Mouse (Mus musculus) G1E (cell line): ENCODE data around the gene Slc25a41. TPM values are rescaled to one million over a fixed set of nuclear protein-coding genes. Genes with fewer than 3 reads are reported as not detected.

ENCODE experiments used
- ATAC-seq: 2 replicates; pipeline ENCODE4 v1.8.0; 2016; ENCODE audit warnings: mild to moderate bottlenecking; ENCODE audit not compliant: insufficient number of reproducible peaks, poor library complexity, low FRiP score, severe bottlenecking; ENCODE audit errors: extremely low read depth
- DNase-seq: peaks from one replicate; pipeline ENCODE4 v3.0.0; 2012; ENCODE audit warnings: low spot score
- H3K27me3 ChIP-seq: 2 replicates; pipeline ENCODE4 v1.6.1; 2012; ENCODE audit warnings: mild to moderate bottlenecking, low read length, inconsistent platforms; ENCODE audit not compliant: insufficient read depth
- H3K36me3 ChIP-seq: replicated peaks from 2 replicates; pipeline ENCODE3; 2012; ENCODE audit warnings: mild to moderate bottlenecking, inconsistent platforms
- H3K4me1 ChIP-seq: 2 replicates; pipeline ENCODE4 v1.6.1; 2012; ENCODE audit warnings: low read depth, low read length, inconsistent platforms, mixed read lengths; ENCODE audit not compliant: insufficient read depth
- H3K4me3 ChIP-seq: 2 replicates; pipeline ENCODE4 v1.5.1; 2012; ENCODE audit warnings: low read depth, mild to moderate bottlenecking, inconsistent platforms, low read length, moderate library complexity, mixed read lengths
- H3K9me3 ChIP-seq: replicated peaks from 2 replicates; pipeline ENCODE4 v1.6.1; 2012; ENCODE audit warnings: inconsistent platforms
- CTCF ChIP-seq: IDR thresholded peaks from 2 replicates; pipeline ENCODE4 v1.5.1; 2012; ENCODE audit warnings: low read depth, low read length, inconsistent platforms, mixed read lengths
- GATA1 ChIP-seq: IDR thresholded peaks from 2 replicates; pipeline ENCODE4 v1.6.1; 2012; ENCODE audit warnings: borderline replicate concordance, low read length, inconsistent platforms, mixed read lengths
- GATA2 ChIP-seq: IDR thresholded peaks from 2 replicates; pipeline ENCODE4 v1.6.1; 2012; ENCODE audit warnings: low read depth, low read length, inconsistent platforms, borderline replicate concordance
- POLR2AphosphoS5 ChIP-seq: IDR thresholded peaks from 2 replicates; pipeline ENCODE4 v1.6.1; 2012; ENCODE audit warnings: low read depth, low read length, inconsistent platforms; ENCODE audit not compliant: insufficient replicate concordance
- TAL1 ChIP-seq: conservative IDR thresholded peaks from 2 replicates; pipeline ENCODE4 v1.6.1; 2012; ENCODE audit warnings: low read depth, low read length, inconsistent platforms, mixed read lengths
- polyA plus RNA-seq: library from polyadenylated mRNA; stranded (reverse); fragments of >175 nt; gene quantifications from 2 replicates; pipeline ENCODE4 v1.2.3, GENCODE M21; 2012
- total RNA-seq, 2 experiments: library from RNA; stranded (forward) in 1 of 2; stranded (reverse) in 1 of 2; fragments of 200-1000 nt in 1 of 2; fragments of >200 nt in 1 of 2; fragmentation: Nextera tagmentation in 1 of 2; gene quantifications; 2 replicates each; pipeline ENCODE4 v1.2.3; 2014 to 2017

Gene Slc25a41
- total and polyA plus RNA-seq, 3 experiments = not detected

- TF ChIP-seq POLR2AphosphoS5 (no peak), GATA2 (no peak), GATA1 (no peak), TAL1 (no peak), CTCF (no peak)
- H3K4me3 ChIP-seq = no peak overlapping the region; the same call in 1 of the 2 replicates
Observed at GRCm38 (mm10) chr17:56988921-56989430, 52.5 kb downstream of the Slc25a41 start.

GRCm38 (mm10) chr17:56988441-56988840 lies 53.0 kb downstream of the Slc25a41 start:
- peaks cover 34% of the 10 kb centered on the region for H3K4me1 ChIP-seq
- DNase-seq (no peak), ATAC-seq (no peak)
- H3K9me3 ChIP-seq = no peaks in the 10 kb centered on the region
- TF ChIP-seq POLR2AphosphoS5 = no peak
- TF ChIP-seq TAL1 = no peak
- TF ChIP-seq GATA1 = no peak
- TF ChIP-seq GATA2 = no peak
- no peak for TF ChIP-seq CTCF
- no peak overlapping the region for H3K4me3 ChIP-seq
- peaks cover 18% of the 10 kb centered on the region for H3K27me3 ChIP-seq
- peaks cover 23% of the 10 kb centered on the region for H3K36me3 ChIP-seq

More at GRCm38 (mm10) chr17:56988921-56989430, 52.5 kb downstream of the Slc25a41 start:
- peaks cover 29% of the 10 kb centered on the region for H3K36me3 ChIP-seq
- no peaks in the 10 kb centered on the region for H3K9me3 ChIP-seq
- DNase-seq (no peak), ATAC-seq (no peak)
- peaks cover 18% of the 10 kb centered on the region for H3K27me3 ChIP-seq
- peaks cover 38% of the 10 kb centered on the region for H3K4me1 ChIP-seq

- Histone ChIP-seq H3K27me3 (peaks cover 27% of the 10 kb centered on the region), H3K4me1 (peaks cover 19% of the 10 kb centered on the region), H3K4me3 (no peak overlapping the region), H3K9me3 (no peaks in the 10 kb centered on the region), H3K36me3 (peaks cover 4% of the 10 kb centered on the region)
- no peak for DNase-seq
- no peak for TF ChIP-seq GATA1
- TF ChIP-seq TAL1 = no peak
- TF ChIP-seq POLR2AphosphoS5 = no peak
- TF ChIP-seq GATA2 = no peak
- no peak for TF ChIP-seq CTCF
- no peak for ATAC-seq
Observed at GRCm38 (mm10) chr17:56986105-56986805, 55.2 kb downstream of the Slc25a41 start.

- Histone ChIP-seq H3K9me3 (no peaks in the 10 kb centered on the region), H3K27me3 (peaks cover 31% of the 10 kb centered on the region), H3K4me3 (no peak overlapping the region), H3K4me1 (peaks cover 14% of the 10 kb centered on the region), H3K36me3 (no peaks in the 10 kb centered on the region)
- no peak for ATAC-seq
- DNase-seq = no peak
- TF ChIP-seq GATA2 (no peak), CTCF (no peak), TAL1 (no peak), POLR2AphosphoS5 (no peak), GATA1 (no peak)
Observed at GRCm38 (mm10) chr17:56985656-56986055, 55.8 kb downstream of the Slc25a41 start.

- Histone ChIP-seq H3K27me3 (peaks cover 31% of the 10 kb centered on the region), H3K4me3 (no peak overlapping the region), H3K9me3 (no peaks in the 10 kb centered on the region), H3K4me1 (peaks cover 10% of the 10 kb centered on the region), H3K36me3 (no peaks in the 10 kb centered on the region)
- DNase-seq (no peak), ATAC-seq (no peak)
- TF ChIP-seq CTCF (no peak), POLR2AphosphoS5 (no peak), GATA2 (no peak), GATA1 (no peak)
Observed at GRCm38 (mm10) chr17:56984886-56985285, 56.6 kb downstream of the Slc25a41 start.

Other genes starting within 250 kb of the Slc25a41 start
Only the 20 nearest of the 22 such genes appear.
- gene Acsbg2, start 167.2 kb downstream of the Slc25a41 start, total RNA-seq (2014; fragmentation: Nextera tagmentation) = not detected in 2 replicates
- 0.11 TPM in 1 of 2 replicates, not detected in the other for gene Acsbg2, start 167.2 kb downstream of the Slc25a41 start, total RNA-seq (2017)
- not detected in 2 replicates for gene Acsbg2, start 167.2 kb downstream of the Slc25a41 start, polyA plus RNA-seq
- gene 1700061G19Rik, start 166.2 kb downstream of the Slc25a41 start, total RNA-seq (2014; fragmentation: Nextera tagmentation) = not detected in 2 replicates
- 0.22 TPM in 1 of 2 replicates, not detected in the other for gene 1700061G19Rik, start 166.2 kb downstream of the Slc25a41 start, total RNA-seq (2017)
- gene 1700061G19Rik, start 166.2 kb downstream of the Slc25a41 start, polyA plus RNA-seq = not detected in 2 replicates
- 15.3 and 22.1 TPM in 2 replicates for gene Mllt1, start 106.2 kb downstream of the Slc25a41 start, total RNA-seq (2014; fragmentation: Nextera tagmentation)
- gene Mllt1, start 106.2 kb downstream of the Slc25a41 start, total RNA-seq (2017) = 7.6 and 8.2 TPM in 2 replicates
- 75.9 and 76.1 TPM in 2 replicates for gene Mllt1, start 106.2 kb downstream of the Slc25a41 start, polyA plus RNA-seq
- not detected in 2 replicates for gene Acer1, start 59.5 kb downstream of the Slc25a41 start, total RNA-seq (2014; fragmentation: Nextera tagmentation)
- 0.12 TPM in 1 of 2 replicates, not detected in the other for gene Acer1, start 59.5 kb downstream of the Slc25a41 start, total RNA-seq (2017)
- gene Acer1, start 59.5 kb downstream of the Slc25a41 start, polyA plus RNA-seq = not detected in 2 replicates
- gene Clpp, start 51.3 kb downstream of the Slc25a41 start, total RNA-seq (2014; fragmentation: Nextera tagmentation) = 48.1 and 58.4 TPM in 2 replicates
- 75.3 and 76.7 TPM in 2 replicates for gene Clpp, start 51.3 kb downstream of the Slc25a41 start, total RNA-seq (2017)
- gene Clpp, start 51.3 kb downstream of the Slc25a41 start, polyA plus RNA-seq = 197 and 208 TPM in 2 replicates
- gene Alkbh7, start 44.3 kb downstream of the Slc25a41 start, total RNA-seq (2014; fragmentation: Nextera tagmentation) = 12.9 and 23.0 TPM in 2 replicates
- 25.5 and 26.8 TPM in 2 replicates for gene Alkbh7, start 44.3 kb downstream of the Slc25a41 start, total RNA-seq (2017)
- gene Alkbh7, start 44.3 kb downstream of the Slc25a41 start, polyA plus RNA-seq = 46.0 and 53.2 TPM in 2 replicates
- not detected in 2 replicates for gene Pspn, start 41.6 kb downstream of the Slc25a41 start, total RNA-seq (2014; fragmentation: Nextera tagmentation)
- gene Pspn, start 41.6 kb downstream of the Slc25a41 start, total RNA-seq (2017) = not detected in 2 replicates
- gene Pspn, start 41.6 kb downstream of the Slc25a41 start, polyA plus RNA-seq = not detected in 2 replicates
- 104 and 113 TPM in 2 replicates for gene Gtf2f1, start 30.4 kb downstream of the Slc25a41 start, total RNA-seq (2014; fragmentation: Nextera tagmentation)
- gene Gtf2f1, start 30.4 kb downstream of the Slc25a41 start, total RNA-seq (2017) = 101 and 102 TPM in 2 replicates
- 145 and 151 TPM in 2 replicates for gene Gtf2f1, start 30.4 kb downstream of the Slc25a41 start, polyA plus RNA-seq
- 0.98 TPM in 1 of 2 replicates, not detected in the other for gene Gm17949, start 30.2 kb downstream of the Slc25a41 start, total RNA-seq (2014; fragmentation: Nextera tagmentation)
- 0.12 and 0.27 TPM in 2 replicates for gene Gm17949, start 30.2 kb downstream of the Slc25a41 start, total RNA-seq (2017)
- 0.11 and 0.21 TPM in 2 replicates for gene Gm17949, start 30.2 kb downstream of the Slc25a41 start, polyA plus RNA-seq
- gene Khsrp, start 10.1 kb downstream of the Slc25a41 start, total RNA-seq (2014; fragmentation: Nextera tagmentation) = 296 and 302 TPM in 2 replicates
- 59.0 and 63.6 TPM in 2 replicates for gene Khsrp, start 10.1 kb downstream of the Slc25a41 start, total RNA-seq (2017)
- gene Khsrp, start 10.1 kb downstream of the Slc25a41 start, polyA plus RNA-seq = 282 and 302 TPM in 2 replicates
- gene Crb3, start 17.5 kb upstream of the Slc25a41 start, total RNA-seq (2014; fragmentation: Nextera tagmentation) = not detected in 2 replicates
- gene Crb3, start 17.5 kb upstream of the Slc25a41 start, total RNA-seq (2017) = 0.23 and 0.33 TPM in 2 replicates
- 0.23 and 0.37 TPM in 2 replicates for gene Crb3, start 17.5 kb upstream of the Slc25a41 start, polyA plus RNA-seq
- 42.6 and 44.5 TPM in 2 replicates for gene Slc25a23, start 18.2 kb upstream of the Slc25a41 start, total RNA-seq (2014; fragmentation: Nextera tagmentation)
- gene Slc25a23, start 18.2 kb upstream of the Slc25a41 start, total RNA-seq (2017) = 2.4 and 3.3 TPM in 2 replicates
- 16.7 and 18.3 TPM in 2 replicates for gene Slc25a23, start 18.2 kb upstream of the Slc25a41 start, polyA plus RNA-seq
- 25.8 and 39.7 TPM in 2 replicates for gene Dennd1c, start 36.9 kb upstream of the Slc25a41 start, total RNA-seq (2014; fragmentation: Nextera tagmentation)
- 13.4 and 14.3 TPM in 2 replicates for gene Dennd1c, start 36.9 kb upstream of the Slc25a41 start, total RNA-seq (2017)
- 23.3 and 24.6 TPM in 2 replicates for gene Dennd1c, start 36.9 kb upstream of the Slc25a41 start, polyA plus RNA-seq
- 4.2 and 4.3 TPM in 2 replicates for gene Tubb4a, start 46.1 kb upstream of the Slc25a41 start, total RNA-seq (2014; fragmentation: Nextera tagmentation)
- gene Tubb4a, start 46.1 kb upstream of the Slc25a41 start, total RNA-seq (2017) = 0.38 and 0.46 TPM in 2 replicates
- 0.37 and 0.51 TPM in 2 replicates for gene Tubb4a, start 46.1 kb upstream of the Slc25a41 start, polyA plus RNA-seq
- gene Tnfsf9, start 63.7 kb upstream of the Slc25a41 start, total RNA-seq (2014; fragmentation: Nextera tagmentation) = 2.3 and 4.4 TPM in 2 replicates
- gene Tnfsf9, start 63.7 kb upstream of the Slc25a41 start, total RNA-seq (2017) = 9.0 and 10.4 TPM in 2 replicates
- 6.6 and 9.2 TPM in 2 replicates for gene Tnfsf9, start 63.7 kb upstream of the Slc25a41 start, polyA plus RNA-seq
- not detected in 2 replicates for gene Cd70, start 108.1 kb upstream of the Slc25a41 start, total RNA-seq (2014; fragmentation: Nextera tagmentation)
- gene Cd70, start 108.1 kb upstream of the Slc25a41 start, total RNA-seq (2017) = not detected in 2 replicates
- gene Cd70, start 108.1 kb upstream of the Slc25a41 start, polyA plus RNA-seq = not detected in 2 replicates
- gene Tnfsf14, start 152.5 kb upstream of the Slc25a41 start, total RNA-seq (2014; fragmentation: Nextera tagmentation) = not detected in 2 replicates
- gene Tnfsf14, start 152.5 kb upstream of the Slc25a41 start, total RNA-seq (2017) = 0.55 and 0.81 TPM in 2 replicates
- gene Tnfsf14, start 152.5 kb upstream of the Slc25a41 start, polyA plus RNA-seq = 0.05 and 0.12 TPM in 2 replicates
- not detected in 2 replicates for gene C3, start 186.5 kb upstream of the Slc25a41 start, total RNA-seq (2014; fragmentation: Nextera tagmentation)
- 0.27 and 3.6 TPM in 2 replicates for gene C3, start 186.5 kb upstream of the Slc25a41 start, total RNA-seq (2017)
- 0.04 and 0.10 TPM in 2 replicates for gene C3, start 186.5 kb upstream of the Slc25a41 start, polyA plus RNA-seq
- 15.2 and 18.4 TPM in 2 replicates for gene Gpr108, start 206.8 kb upstream of the Slc25a41 start, total RNA-seq (2014; fragmentation: Nextera tagmentation)
- gene Gpr108, start 206.8 kb upstream of the Slc25a41 start, total RNA-seq (2017) = 16.7 and 22.1 TPM in 2 replicates
- gene Gpr108, start 206.8 kb upstream of the Slc25a41 start, polyA plus RNA-seq = 12.4 and 15.1 TPM in 2 replicates
- gene Trip10, start 207.8 kb upstream of the Slc25a41 start, total RNA-seq (2014; fragmentation: Nextera tagmentation) = 12.9 and 16.3 TPM in 2 replicates
- 9.8 and 12.7 TPM in 2 replicates for gene Trip10, start 207.8 kb upstream of the Slc25a41 start, total RNA-seq (2017)
- 20.1 and 22.0 TPM in 2 replicates for gene Trip10, start 207.8 kb upstream of the Slc25a41 start, polyA plus RNA-seq